Mouse (Mus musculus) cerebellum, adult 8-10 months (tissue): ENCODE data around the gene AC161166.1.
"Not testable (repeated sequence)": the region's sequence is repeated elsewhere in the genome, so short reads cannot be mapped to it uniquely, and the experiment has no call there.

Source experiments
- DNase-seq: peaks from one replicate; pipeline ENCODE4 v3.0.0; 2022

Gene AC161166.1

DNA sequence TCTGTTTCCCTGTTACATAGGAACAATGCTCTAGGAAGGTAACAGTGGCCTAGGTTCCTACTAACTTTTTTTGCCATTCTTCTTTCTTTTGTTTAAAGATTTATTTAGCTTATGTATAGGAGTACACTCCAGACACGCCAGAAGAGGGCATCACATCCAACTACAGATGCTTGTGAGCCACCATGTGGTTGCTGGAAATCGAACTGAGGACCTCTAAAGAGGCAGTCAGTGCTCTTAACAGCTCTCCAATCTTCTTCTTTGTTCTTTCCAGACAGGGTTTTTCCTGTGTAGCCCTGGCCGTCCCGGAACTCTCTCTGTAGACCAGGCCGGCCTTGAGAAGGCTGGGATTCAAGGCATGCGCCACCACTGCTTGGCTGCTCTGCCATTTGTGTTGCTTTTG, 12.7 kb upstream of the AC161166.1 start:
- no peak for DNase-seq

DNA sequence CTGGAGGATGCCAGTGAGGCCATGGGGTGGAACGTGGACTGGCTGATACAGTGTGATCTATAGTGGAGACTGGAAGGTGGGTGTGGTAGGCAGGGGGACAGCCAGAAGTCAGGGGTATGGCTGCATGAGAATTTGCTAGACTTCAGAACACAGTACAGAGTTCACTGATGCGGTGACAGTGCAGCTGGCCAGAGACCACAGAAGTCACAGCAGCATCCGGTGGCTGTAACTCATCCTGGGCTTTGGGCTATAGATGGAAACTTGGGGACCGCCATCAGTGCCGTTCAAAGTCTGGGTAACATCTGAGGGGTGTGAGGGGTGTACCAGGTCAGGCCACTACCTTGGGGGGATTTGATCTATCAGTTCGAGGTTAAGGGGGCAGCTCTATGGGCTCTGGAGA, 11.5 kb upstream of the AC161166.1 start:
- DNase-seq: no peak

- no peak for DNase-seq
Measured at GRCm38 (mm10) chr7:24522805-24523204, 10.6 kb upstream of the AC161166.1 start.

GRCm38 (mm10) chr7:24520054-24520453, 7.8 kb upstream of the AC161166.1 start:
- DNase-seq: not testable (repeated sequence)

- DNase-seq: no peak
Measured at GRCm38 (mm10) chr7:24519130-24519529, 6.9 kb upstream of the AC161166.1 start.

DNA sequence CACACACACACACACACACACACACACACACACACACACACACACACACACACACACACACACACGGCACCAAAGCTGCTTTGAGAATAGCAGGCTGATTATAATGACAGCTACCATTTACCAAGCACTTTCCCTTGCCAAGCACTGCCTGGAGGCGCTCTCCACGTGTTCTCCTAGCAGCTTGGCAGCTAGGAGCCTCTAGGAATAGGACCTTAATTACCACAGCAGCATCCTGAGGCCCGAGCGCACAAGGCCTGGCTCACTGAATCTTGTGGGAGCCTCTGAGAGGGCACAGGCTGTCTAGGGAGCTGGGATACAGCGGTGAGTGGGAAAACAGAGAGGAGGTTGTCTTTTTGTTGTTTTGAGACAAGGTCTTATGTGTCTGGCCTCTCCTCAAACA, 5.4 kb upstream of the AC161166.1 start:
- no peak for DNase-seq

DNA sequence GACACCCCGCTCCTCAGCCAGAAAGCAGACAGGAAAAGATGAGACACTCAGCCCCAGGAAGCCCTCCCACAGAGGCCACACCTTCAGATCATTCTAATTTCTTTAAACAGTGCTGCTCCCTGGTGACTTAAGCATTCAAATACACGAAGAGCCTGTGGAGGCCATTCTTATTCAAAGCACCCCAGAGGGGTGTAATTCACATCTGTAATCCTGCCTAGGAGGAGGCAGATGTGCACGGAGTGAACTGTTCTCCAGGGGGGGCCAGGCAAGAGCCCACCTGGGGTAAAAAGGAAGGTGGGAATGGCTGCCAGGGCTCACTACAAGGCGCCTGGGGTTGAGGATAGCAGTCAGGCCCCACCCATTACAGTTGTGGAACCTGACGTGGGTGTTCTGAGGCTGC, 4.8 kb upstream of the AC161166.1 start:
- no peak for DNase-seq

DNA sequence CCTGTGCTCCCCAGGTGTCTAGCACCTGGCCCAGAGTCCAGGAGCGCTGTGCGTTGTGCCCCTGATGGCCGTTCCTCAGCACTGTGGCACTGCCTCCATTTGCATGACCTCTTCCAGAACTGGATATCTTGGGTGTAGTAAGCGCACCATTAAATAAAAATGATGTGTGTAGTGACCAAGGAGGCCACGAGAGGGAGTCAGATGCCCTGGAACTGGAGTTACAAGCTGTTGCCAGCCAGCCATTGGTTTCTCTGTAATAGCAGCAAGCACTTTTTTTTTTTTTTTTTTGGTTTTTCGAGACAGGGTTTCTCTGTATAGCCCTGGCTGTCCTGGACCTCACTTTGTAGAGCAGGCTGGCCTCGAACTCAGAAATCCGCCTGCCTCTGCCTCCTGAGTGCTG, 4.1 kb upstream of the AC161166.1 start:
- peak; percentile 57 for DNase-seq

GRCm38 (mm10) chr7:24507726-24508114, 4.5 kb downstream of the AC161166.1 start:
- DNase-seq: no peak

DNA sequence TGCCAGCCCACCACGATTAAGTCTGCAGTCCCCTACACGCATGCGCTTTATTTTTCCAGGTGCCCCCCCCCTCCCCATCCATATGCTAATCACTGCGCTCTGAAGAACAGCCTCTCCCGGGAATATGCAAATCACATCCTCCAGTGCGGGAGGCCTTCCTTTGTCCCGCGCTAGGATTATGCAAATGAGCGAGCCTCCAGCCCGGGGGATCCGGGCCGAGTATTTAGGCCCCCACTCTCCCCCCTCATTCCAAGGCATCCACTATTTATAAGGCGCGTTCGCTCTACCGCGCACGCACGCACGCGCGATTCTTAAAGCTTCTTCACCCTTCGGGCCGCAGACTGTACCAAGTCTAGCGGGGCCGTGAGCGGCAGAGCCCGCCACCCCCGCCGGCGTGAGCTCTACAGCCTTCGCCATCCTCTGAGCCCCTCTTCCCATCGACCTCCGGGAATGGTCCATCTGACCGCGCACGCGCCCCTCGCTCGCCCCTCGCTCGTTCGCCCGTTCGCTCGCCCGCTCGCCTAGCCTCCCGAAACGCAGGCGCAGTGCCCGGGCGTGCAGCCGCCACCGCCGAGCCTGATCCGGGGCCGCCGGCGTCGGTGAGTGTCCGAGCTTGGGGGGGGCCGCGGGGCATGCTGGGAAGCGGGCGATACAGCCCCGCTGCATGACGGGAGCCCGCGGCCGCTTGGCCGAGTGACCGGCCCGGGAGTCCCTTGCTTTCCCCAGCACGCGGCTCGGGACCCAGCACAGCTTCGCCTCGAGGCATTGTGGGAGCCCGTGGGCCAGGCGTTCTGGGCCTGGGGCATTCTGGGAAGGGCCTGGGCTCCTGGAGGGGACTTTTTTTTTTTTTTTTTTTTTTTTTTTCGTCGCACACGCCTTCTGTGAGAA, 5.2 kb downstream of the AC161166.1 start, which contains the start of gene Zfp428:
Zfp428 (plus strand) TSS at position 169 of the 888 bp plus-strand sequence.
- DNase-seq: peak; percentile 86

GRCm38 (mm10) chr7:24506476-24506837, 5.8 kb downstream of the AC161166.1 start:
- DNase-seq: peak; percentile 76

DNA sequence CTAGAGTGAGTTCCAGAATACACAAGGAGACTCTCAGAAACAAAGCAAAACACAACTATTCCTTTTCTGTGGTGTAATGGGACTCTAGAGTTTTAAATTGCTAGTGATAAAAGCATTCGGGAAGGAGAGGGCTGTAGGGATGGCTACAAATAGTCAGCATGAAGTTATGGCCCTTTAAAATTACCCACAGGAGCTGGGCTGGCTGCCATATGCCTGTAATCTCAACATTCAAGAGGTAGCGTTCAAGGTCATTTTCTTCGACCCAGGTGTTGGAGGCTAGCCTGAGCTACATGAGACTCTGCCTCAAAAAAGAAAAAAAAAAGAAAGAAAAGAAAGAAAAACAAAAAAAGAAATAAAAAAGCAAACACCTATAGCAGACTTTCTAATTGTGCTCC, 6.2 kb downstream of the AC161166.1 start:
- DNase-seq: no peak

DNA sequence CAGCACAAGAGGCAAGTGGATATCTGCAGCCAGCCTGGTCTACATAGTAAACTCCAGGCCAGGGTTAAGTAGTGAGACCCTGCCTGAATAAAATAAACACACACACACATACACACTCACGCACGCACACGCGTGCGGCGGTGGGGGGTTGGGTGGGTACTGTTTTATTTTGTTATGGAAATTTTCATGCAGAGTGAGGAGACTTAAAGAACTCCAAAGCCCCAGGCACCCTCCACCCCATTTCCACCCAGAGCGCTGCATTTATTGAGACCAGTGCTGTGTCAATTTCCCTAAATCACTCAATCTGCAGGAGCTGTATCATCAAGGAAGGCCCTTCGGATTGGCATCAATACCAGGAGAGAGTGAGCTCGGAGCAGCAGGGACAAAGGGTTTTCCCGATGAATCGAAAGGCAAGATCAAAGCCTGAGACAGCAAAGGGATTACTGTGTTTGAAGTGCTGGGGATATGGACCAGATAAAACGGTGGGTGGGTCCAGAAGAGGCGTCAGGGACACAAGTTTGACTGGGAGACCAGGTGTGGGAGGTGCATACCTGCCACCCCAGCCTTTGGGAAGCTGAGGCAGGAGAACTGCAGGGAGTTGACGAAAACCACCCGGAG, 6.7 kb downstream of the AC161166.1 start:
- DNase-seq: no peak

DNA sequence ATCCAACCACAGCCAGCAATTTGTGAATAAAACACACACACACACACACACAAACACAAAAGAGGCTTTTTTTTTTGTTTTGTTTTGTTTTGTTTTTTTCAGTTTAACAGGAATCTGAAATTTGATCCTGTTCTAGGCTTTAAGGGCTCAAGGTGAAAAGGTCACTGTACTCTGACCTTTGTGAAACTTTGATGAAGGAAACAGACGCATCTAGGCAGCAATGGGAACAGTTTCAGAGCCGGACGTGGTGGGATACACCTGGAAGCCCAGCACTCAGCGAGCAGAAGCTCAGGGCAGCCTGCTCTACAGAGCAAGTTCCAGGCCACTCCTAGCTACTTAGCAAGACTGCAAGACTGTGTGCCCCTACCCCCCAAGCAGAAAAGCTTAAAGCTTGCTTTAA, 7.4 kb downstream of the AC161166.1 start:
- DNase-seq: no peak

DNA sequence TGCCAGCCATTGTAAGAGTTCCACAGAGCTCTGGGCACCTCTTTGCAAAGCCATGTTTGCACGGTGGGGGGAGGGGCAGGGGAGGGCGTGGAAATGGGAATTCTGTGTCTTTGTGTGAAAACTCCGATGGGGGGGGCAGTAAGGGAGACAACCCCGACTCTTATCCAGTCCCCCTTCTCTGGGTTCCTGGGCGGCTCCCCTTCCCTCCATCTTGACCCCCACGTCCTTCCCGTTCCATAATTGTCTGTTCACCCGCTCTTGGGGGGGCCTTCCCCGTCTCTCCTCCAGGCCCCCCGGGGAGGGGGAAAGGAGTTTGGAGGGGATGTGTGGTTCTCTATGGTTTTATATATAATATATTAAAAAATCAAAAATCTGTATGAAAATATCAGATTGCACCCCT, 8.3 kb downstream of the AC161166.1 start:
- no peak for DNase-seq

- DNase-seq: no peak
Measured at GRCm38 (mm10) chr7:24501492-24501891, 10.8 kb downstream of the AC161166.1 start.

DNA sequence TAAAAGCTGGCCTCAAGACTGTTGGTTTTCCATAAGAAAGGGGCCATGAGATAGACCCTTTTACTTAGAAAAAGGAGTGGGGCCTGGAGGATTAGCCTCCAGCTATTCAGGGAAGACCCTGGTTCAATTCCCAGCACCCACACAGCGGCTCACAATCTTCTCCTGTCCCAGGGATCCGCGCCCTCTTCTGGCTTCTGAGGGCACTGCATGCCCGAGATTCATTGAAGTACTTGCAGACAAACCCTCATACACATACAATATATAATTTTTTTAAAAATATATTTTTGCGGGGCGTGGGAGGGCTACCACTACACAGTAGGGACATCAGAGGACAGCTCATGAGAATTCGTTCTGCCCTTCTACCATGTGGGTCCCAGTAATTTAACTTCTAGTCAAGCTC, 11.3 kb downstream of the AC161166.1 start:
- no peak for DNase-seq

GRCm38 (mm10) chr7:24499856-24500577, 12.2 kb downstream of the AC161166.1 start:
- no peak for DNase-seq

- no peak for DNase-seq
Measured at GRCm38 (mm10) chr7:24488303-24488702, 24.0 kb downstream of the AC161166.1 start.

DNA sequence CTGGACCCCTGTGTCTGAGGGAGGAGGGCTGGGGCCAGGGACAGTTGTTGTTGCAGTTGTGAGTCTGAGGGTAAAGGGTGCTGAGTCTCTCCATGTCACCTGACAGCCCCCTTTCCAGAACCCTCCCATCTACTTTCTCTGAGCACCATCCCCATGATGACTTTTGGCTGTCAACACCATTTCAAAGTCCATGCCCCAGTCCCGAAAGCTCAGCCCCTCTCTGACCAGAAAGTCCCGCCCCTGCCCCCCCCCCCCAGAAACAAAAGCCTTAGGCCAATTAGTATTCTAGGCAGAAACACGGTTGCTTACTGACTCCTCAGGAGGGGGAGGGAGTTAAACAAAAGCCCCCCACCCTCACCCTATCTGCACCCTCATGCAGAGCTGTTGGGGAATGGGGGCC, 24.9 kb downstream of the AC161166.1 start:
- DNase-seq: no peak

- DNase-seq: no peak
Measured at GRCm38 (mm10) chr7:24486654-24487130, 25.6 kb downstream of the AC161166.1 start.

DNA sequence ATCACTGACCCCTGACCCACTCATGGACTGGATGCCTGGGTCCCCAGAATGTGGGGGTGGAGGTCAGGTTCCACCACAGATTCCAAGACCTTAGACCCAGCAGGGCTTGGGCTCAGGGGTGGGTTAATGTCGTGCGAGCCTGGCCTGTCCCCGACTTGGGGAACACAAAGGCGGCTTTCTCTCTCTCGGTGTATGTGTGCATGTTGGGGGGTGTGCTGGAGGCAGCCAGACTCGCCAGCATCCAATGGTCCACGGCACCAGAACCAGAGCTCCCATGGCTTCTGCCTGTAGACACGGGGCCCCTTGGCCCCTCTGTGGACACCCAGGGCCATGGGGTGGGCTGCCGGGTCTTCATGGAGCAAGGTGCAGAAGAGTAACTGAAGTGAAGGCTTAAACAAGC, 26.8 kb downstream of the AC161166.1 start:
- DNase-seq: no peak

- DNase-seq: not testable (repeated sequence)
Measured at GRCm38 (mm10) chr7:24483291-24483690, 29.0 kb downstream of the AC161166.1 start.
